Mouse (Mus musculus) CH12.LX (cell line): ENCODE measurements around the gene Rab21.

Experiments used
- CHD2 ChIP-seq: IDR thresholded peaks from 2 replicates; pipeline ENCODE4 v1.6.1; 2011; ENCODE audit warnings: low read length, improper control_type of control experiment
- CTCF ChIP-seq, 2 experiments: IDR thresholded peaks in 1 of 2; conservative IDR thresholded peaks in 1 of 2; 2 replicates each; pipeline ENCODE4 v1.5.1; 2011 to 2012; ENCODE audit warnings: low read depth in 2 of 2, low read length in 2 of 2, improper control_type of control experiment in 1 of 2, inconsistent platforms in 1 of 2, mild to moderate bottlenecking in 1 of 2, moderate library complexity in 1 of 2
- JUND ChIP-seq: conservative IDR thresholded peaks from 2 replicates; pipeline ENCODE4 v1.6.1; 2011; ENCODE audit warnings: low read depth, low read length, improper control_type of control experiment
- RAD21 ChIP-seq: IDR thresholded peaks from 2 replicates; pipeline ENCODE4 v1.6.1; 2011; ENCODE audit warnings: low read depth, mild to moderate bottlenecking, low read length, improper control_type of control experiment, moderate library complexity
- SIN3A ChIP-seq: IDR thresholded peaks from 2 replicates; pipeline ENCODE4 v1.6.1; 2012; ENCODE audit warnings: low read length, improper control_type of control experiment, inconsistent platforms
- TBP ChIP-seq: conservative IDR thresholded peaks from 2 replicates; pipeline ENCODE4 v1.6.1; 2011; ENCODE audit warnings: low read depth, low read length, improper control_type of control experiment
- UBTF ChIP-seq: IDR thresholded peaks from 2 replicates; pipeline ENCODE4 v1.6.1; 2012; ENCODE audit warnings: low read depth, mild to moderate bottlenecking, inconsistent platforms, low read length, improper control_type of control experiment, moderate library complexity
- USF2 ChIP-seq: conservative IDR thresholded peaks from 2 replicates; pipeline ENCODE4 v1.6.1; 2011; ENCODE audit warnings: low read depth, low read length, improper control_type of control experiment
- ZC3H11A ChIP-seq: IDR thresholded peaks from 2 replicates; pipeline ENCODE4 v1.6.1; 2012; ENCODE audit warnings: low read depth, mild to moderate bottlenecking, inconsistent platforms, low read length, improper control_type of control experiment
- ZNF384 ChIP-seq: IDR thresholded peaks from 2 replicates; pipeline ENCODE4 v1.6.1; 2012; ENCODE audit warnings: low read depth, low read length, improper control_type of control experiment, inconsistent platforms

- TF ChIP-seq USF2, result no peak
- no peak; the same call in 1 of the 2 replicates for TF ChIP-seq ZC3H11A
- TF ChIP-seq CTCF (conservative IDR thresholded peaks at IDR 0.05 in 1 of 2, IDR thresholded peaks at IDR 0.05 in 1 of 2; ENCODE audit: low read depth in 2 of 2, low read length in 2 of 2), result no peak
- TF ChIP-seq TBP, result no peak
- peak; percentile 91 for TF ChIP-seq SIN3A
- TF ChIP-seq CHD2, result no peak
- no peak for TF ChIP-seq JUND
- 0 out of 2 replicates have a peak, but pooled peaks have one; percentile 23 for TF ChIP-seq UBTF
- no peak; the same call in 1 of the 2 replicates for TF ChIP-seq RAD21
- no peak for TF ChIP-seq ZNF384
These were observed 17.6 kb upstream of the Rab21 start for GRCm38 (mm10) chr10:115332997-115333396.
